Comparison of ENCODE assay signal across 25 mouse cellular contexts in the genomic region with DNA sequence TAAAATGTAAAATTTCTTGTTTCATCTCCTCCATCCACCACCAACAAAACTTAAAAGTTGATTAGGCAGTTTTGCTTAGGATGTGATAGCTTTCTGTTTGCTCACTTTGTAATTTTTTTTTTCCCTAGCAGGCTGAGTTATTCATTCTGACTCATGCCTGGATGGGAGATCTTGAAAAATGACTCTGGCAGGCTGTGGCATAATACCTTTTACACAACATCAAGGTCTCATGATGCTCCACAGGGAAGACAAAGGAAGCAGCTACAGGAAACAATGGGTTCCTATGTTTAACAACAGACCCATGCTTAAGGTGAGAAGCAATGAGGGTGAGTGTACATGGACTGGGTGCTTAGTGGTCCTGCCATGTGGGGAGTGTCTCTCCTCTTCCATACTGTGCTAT.
"Had no signal": no experiment of that assay in that cellular context is flagged by ENCODE, and none has a peak within 500 bp of the region (broad histone marks: within the 10 kb centered on the region; RNA-seq: fewer than 3 reads in every experiment).

No protein-coding gene starts in this region.

- H3K9me3 ChIP-seq: heart, embryonic 13.5 days; heart, embryonic 15.5 days; hindbrain, embryonic 13.5 days; hindbrain, embryonic 15.5 days; kidney, embryonic 15.5 days; limb, embryonic 10.5 days; limb, embryonic 12.5 days; liver, embryonic 13.5 days had no signal

- H3K27me3 ChIP-seq: heart, embryonic 13.5 days; heart, embryonic 15.5 days; hindbrain, embryonic 13.5 days; hindbrain, embryonic 15.5 days; kidney, embryonic 15.5 days; limb, embryonic 12.5 days; liver, embryonic 13.5 days had no signal

- DNase-seq: gastrocnemius, postnatal 14 days; gastrocnemius, postnatal 36 days; heart, adult 2 months; heart, postnatal 14 days; heart, postnatal 36 days; kidney, adult 11 months; kidney, adult 2 months; kidney, adult 9 months; kidney, postnatal 14 days; kidney, postnatal 36 days; liver; liver, embryonic 13.5 days had no signal

- H3K4me1 ChIP-seq: heart, embryonic 13.5 days; heart, embryonic 15.5 days; hindbrain, embryonic 13.5 days; hindbrain, embryonic 15.5 days; kidney, embryonic 15.5 days; limb, embryonic 10.5 days; limb, embryonic 12.5 days; liver, embryonic 13.5 days had no signal

- H3K4me3 ChIP-seq: heart, adult 2 months; heart, embryonic 13.5 days; heart, embryonic 15.5 days; hindbrain, embryonic 13.5 days; hindbrain, embryonic 15.5 days; kidney, embryonic 15.5 days; left cerebral cortex, adult 2 months; limb, embryonic 10.5 days; limb, embryonic 12.5 days; liver, embryonic 13.5 days had no signal

- H3K27ac ChIP-seq: heart, adult 2 months; heart, embryonic 13.5 days; heart, embryonic 15.5 days; hindbrain, embryonic 13.5 days; hindbrain, embryonic 15.5 days; hindbrain, postnatal 0 days; kidney, embryonic 15.5 days; kidney, postnatal 0 days; left cerebral cortex, adult 2 months; limb, embryonic 10.5 days; limb, embryonic 12.5 days; liver, embryonic 13.5 days had no signal

- H3K36me3 ChIP-seq: heart, embryonic 13.5 days; heart, embryonic 15.5 days; hindbrain, embryonic 13.5 days; hindbrain, embryonic 15.5 days; kidney, embryonic 15.5 days; limb, embryonic 10.5 days; limb, embryonic 12.5 days; liver, embryonic 13.5 days had no signal

- H3K9ac ChIP-seq: heart, embryonic 13.5 days; heart, embryonic 15.5 days; hindbrain, embryonic 13.5 days; hindbrain, embryonic 15.5 days; kidney, embryonic 15.5 days; limb, embryonic 12.5 days; liver, embryonic 13.5 days had no signal

- ATAC-seq: hindbrain, postnatal 0 days; intestine, embryonic 16.5 days had no signal

- H3K4me2 ChIP-seq: heart, embryonic 11.5 days; heart, embryonic 13.5 days; heart, embryonic 15.5 days; hindbrain, embryonic 13.5 days; hindbrain, embryonic 15.5 days; kidney, embryonic 15.5 days; limb, embryonic 12.5 days; liver, embryonic 11.5 days; liver, embryonic 13.5 days had no signal
